26 mouse cellular contexts compared by ENCODE assay signal in genomic region chr19:6466945-6467344, GRCm38 (mm10). TPM values are rescaled to one million over a fixed set of nuclear protein-coding genes. Genes with fewer than 3 reads are reported as not detected.
DNase-seq lines count a peak whose midpoint lies in the region; ATAC-seq and TF ChIP-seq lines count a peak whose summit lies in the region.
"Had no signal": no experiment of that assay in that cellular context is flagged by ENCODE, and none has a peak within 500 bp of the region (broad histone marks: within the 10 kb centered on the region; RNA-seq: fewer than 3 reads in every experiment).

No protein-coding gene starts in this region.

- ATAC-seq in hindbrain, postnatal 0 days, result no peak
- ATAC-seq in hindbrain, embryonic 13.5 days (ENCODE audit: low FRiP score), result no peak
- ATAC-seq: forebrain, embryonic 16.5 days had no signal

- 96% methylated on average over 3 of the region's 3 CpGs for WGBS in hindbrain, postnatal 0 days
- WGBS in hindbrain, embryonic 13.5 days, result 89% methylated on average over 3 of the region's 3 CpGs
- 86% methylated on average over 3 of the region's 3 CpGs for WGBS in lung, adult 2 months

- H3K9ac ChIP-seq in hindbrain, postnatal 0 days (replicated peaks; ENCODE audit: low read length), result no peak overlapping the region
- no peak overlapping the region for H3K9ac ChIP-seq in hindbrain, embryonic 13.5 days
- H3K9ac ChIP-seq in ES-Bruce4 (ENCODE audit: low read depth, poor library complexity, severe bottlenecking), result no peak overlapping the region
- H3K9ac ChIP-seq: embryonic facial prominence, embryonic 13.5 days; heart, embryonic 13.5 days; hindbrain, embryonic 15.5 days; limb, embryonic 13.5 days; lung, embryonic 14.5 days; neural tube, embryonic 13.5 days had no signal

- no peaks in the 10 kb centered on the region for H3K27me3 ChIP-seq in hindbrain, postnatal 0 days (ENCODE audit: insufficient read depth, low read length)
- no peaks in the 10 kb centered on the region for H3K27me3 ChIP-seq in hindbrain, embryonic 13.5 days
- H3K27me3 ChIP-seq in ES-Bruce4 (ENCODE audit: control insufficient read depth, insufficient read depth, low read length, poor library complexity, severe bottlenecking), result no peaks in the 10 kb centered on the region
- H3K27me3 ChIP-seq: hindbrain, embryonic 15.5 days; neural tube, embryonic 13.5 days had no signal

- TF ChIP-seq CTCF in hindbrain, postnatal 0 days (IDR thresholded peaks at IDR 0.05; ENCODE audit: low read depth), result peak; percentile 25; the same call in 1 of the 2 replicates
- 0 out of 2 replicates have a peak, but pooled peaks have one; percentile 2 for TF ChIP-seq CTCF in lung, adult 2 months (IDR thresholded peaks at IDR 0.05; ENCODE audit: insufficient read depth, low read length)
- peak; percentile 48 for TF ChIP-seq CTCF in ES-Bruce4 (IDR thresholded peaks at IDR 0.05; ENCODE audit: low read depth, low read length)
- peak; percentile 25; the same call in 1 of the 2 replicates for TF ChIP-seq CTCF in brain, embryonic 14.5 days (IDR thresholded peaks at IDR 0.05; ENCODE audit: borderline replicate concordance, extremely low read depth, insufficient read depth, insufficient read length)

- DNase-seq in hindbrain, postnatal 0 days (ENCODE audit: low spot score), result no peak
- DNase-seq in lung, adult 2 months, result no peak
- DNase-seq in lung, postnatal 25 days (ENCODE audit: low spot score), result no peak
- no peak for DNase-seq in brain, embryonic 14.5 days (ENCODE audit: low read depth)
- no peak for DNase-seq in gastrocnemius, adult 8-10 months (ENCODE audit: low spot score in 2 of 2)
- DNase-seq: adrenal gland, postnatal 14 days; cerebellum, adult 18-20 months; cerebellum, postnatal 10 days; gastrocnemius, postnatal 10 days; heart, postnatal 10 days; kidney, adult 9 months; kidney, postnatal 14 days; lung, embryonic 14.5 days; lung, postnatal 36 days had no signal

- no peak for TF ChIP-seq EP300 in ES-Bruce4 (IDR thresholded peaks at IDR 0.05; ENCODE audit: insufficient read depth, low read depth, low read length)

- H3K9me3 ChIP-seq in hindbrain, postnatal 0 days (ENCODE audit: low read length), result no peaks in the 10 kb centered on the region
- no peaks in the 10 kb centered on the region for H3K9me3 ChIP-seq in hindbrain, embryonic 13.5 days
- H3K9me3 ChIP-seq in ES-Bruce4 (replicated peaks; ENCODE audit: control insufficient read depth, insufficient read depth, low read length, poor library complexity, severe bottlenecking), result no peaks in the 10 kb centered on the region
- H3K9me3 ChIP-seq: embryonic facial prominence, embryonic 13.5 days; heart, embryonic 13.5 days; hindbrain, embryonic 15.5 days; limb, embryonic 13.5 days; neural tube, embryonic 13.5 days had no signal

- H3K4me2 ChIP-seq in hindbrain, postnatal 0 days (ENCODE audit: low read depth, low read length), result no peak overlapping the region
- no peak overlapping the region for H3K4me2 ChIP-seq in hindbrain, embryonic 13.5 days
- H3K4me2 ChIP-seq: embryonic facial prominence, embryonic 13.5 days; heart, embryonic 13.5 days; hindbrain, embryonic 15.5 days; limb, embryonic 13.5 days; liver, embryonic 11.5 days; lung, embryonic 14.5 days; midbrain, embryonic 11.5 days; neural tube, embryonic 13.5 days had no signal

- no peaks in the 10 kb centered on the region for H3K36me3 ChIP-seq in hindbrain, postnatal 0 days (ENCODE audit: insufficient read depth, low read length)
- H3K36me3 ChIP-seq in hindbrain, embryonic 13.5 days, result peaks cover 10% of the 10 kb centered on the region
- no peaks in the 10 kb centered on the region for H3K36me3 ChIP-seq in ES-Bruce4 (ENCODE audit: control insufficient read depth, insufficient read depth, low read length, poor library complexity, severe bottlenecking)
- H3K36me3 ChIP-seq: embryonic facial prominence, embryonic 13.5 days; heart, embryonic 13.5 days; hindbrain, embryonic 15.5 days; limb, embryonic 13.5 days had no signal

- H3K27ac ChIP-seq in hindbrain, postnatal 0 days, result no peak overlapping the region
- H3K27ac ChIP-seq in hindbrain, embryonic 13.5 days, result no peak overlapping the region
- H3K27ac ChIP-seq in ES-Bruce4 (ENCODE audit: insufficient read depth, low read length), result no peak overlapping the region
- H3K27ac ChIP-seq: embryonic facial prominence, embryonic 13.5 days; heart, embryonic 13.5 days; hindbrain, embryonic 15.5 days; limb, embryonic 13.5 days; neural tube, embryonic 13.5 days had no signal

- no peak for TF ChIP-seq POLR2A in lung, adult 2 months (IDR thresholded peaks at IDR 0.05; ENCODE audit: borderline replicate concordance, extremely low read depth, low read depth, low read length)
- TF ChIP-seq POLR2A in ES-Bruce4 (IDR thresholded peaks at IDR 0.05; ENCODE audit: insufficient read depth, low read length), result no peak
- TF ChIP-seq POLR2A in brain, embryonic 14.5 days (IDR thresholded peaks at IDR 0.05; ENCODE audit: borderline replicate concordance, extremely low read depth, insufficient read depth, insufficient read length, poor library complexity, severe bottlenecking), result no peak

- peaks cover 23% of the 10 kb centered on the region for H3K4me1 ChIP-seq in hindbrain, postnatal 0 days (ENCODE audit: insufficient read depth, low read length)
- H3K4me1 ChIP-seq in hindbrain, embryonic 13.5 days (replicated peaks), result peaks cover 44% of the 10 kb centered on the region
- 0 out of 2 replicates have a peak, but pooled peaks cover under 1% of the 10 kb centered on the region for H3K4me1 ChIP-seq in lung, adult 2 months (ENCODE audit: control insufficient read depth, insufficient read depth, low read length)
- peaks cover 5% of the 10 kb centered on the region for H3K4me1 ChIP-seq in ES-Bruce4 (ENCODE audit: control insufficient read depth, insufficient read depth, low read length)
- H3K4me1 ChIP-seq: limb, embryonic 13.5 days had no signal

- no peak overlapping the region for H3K4me3 ChIP-seq in hindbrain, postnatal 0 days (ENCODE audit: low read length)
- no peak overlapping the region for H3K4me3 ChIP-seq in hindbrain, embryonic 13.5 days
- H3K4me3 ChIP-seq in lung, adult 2 months (replicated peaks; ENCODE audit: extremely low read depth, low read depth, low read length), result no peak overlapping the region
- no peak overlapping the region for H3K4me3 ChIP-seq in ES-Bruce4 (ENCODE audit: low read depth, low read length)
- H3K4me3 ChIP-seq: embryonic facial prominence, embryonic 13.5 days; heart, embryonic 13.5 days; hindbrain, embryonic 15.5 days; limb, embryonic 13.5 days; neural tube, embryonic 13.5 days had no signal

RNA-seq across cellular contexts. Expression of gene Nrxn2, which starts 48.4 kb away (rescaled TPM):
- 355 and 426 TPM in 2 replicates for total RNA-seq in hindbrain, postnatal 0 days (2014; rRNA removed)
- 54.4 and 60.4 TPM in 2 replicates for polyA plus RNA-seq in hindbrain, postnatal 0 days (2015; fragmentation: Nextera tagmentation; extraction: Ambion mirVana)
- 23.5 and 27.7 TPM in 2 replicates for polyA plus RNA-seq in hindbrain, embryonic 13.5 days (2015; fragmentation: Nextera tagmentation; extraction: Ambion mirVana)
- 7.3 and 11.0 TPM in 2 replicates for polyA plus RNA-seq in lung, adult 2 months (2012; rRNA removed)
- polyA plus RNA-seq in ES-Bruce4 (2011; ENCODE audit: insufficient read depth, insufficient read length, low read depth, missing spikeins), result 5.6 and 7.0 TPM in 2 replicates
- polyA plus RNA-seq in brain, embryonic 14.5 days (2012; rRNA removed), result 159 and 311 TPM in 2 replicates
- 1 to 10 TPM in 2 of 4 experiments, under 1 TPM in 2; 0.31 to 1.8 (median 1.0) TPM for total RNA-seq in gastrocnemius, adult 8-10 months (2022)
- total RNA-seq: common myeloid progenitor, adult 5-6 weeks; megakaryocyte, adult 5-6 weeks had no signal
